Mouse (Mus musculus): ENCODE measurements at regions not wholly inside any gene's neighbourhood (a gene's known extent, or its start where the extent isn't known, plus 50 kb on each side); places are given as distances from the start of the nearest gene placed in this dataset.

DNA sequence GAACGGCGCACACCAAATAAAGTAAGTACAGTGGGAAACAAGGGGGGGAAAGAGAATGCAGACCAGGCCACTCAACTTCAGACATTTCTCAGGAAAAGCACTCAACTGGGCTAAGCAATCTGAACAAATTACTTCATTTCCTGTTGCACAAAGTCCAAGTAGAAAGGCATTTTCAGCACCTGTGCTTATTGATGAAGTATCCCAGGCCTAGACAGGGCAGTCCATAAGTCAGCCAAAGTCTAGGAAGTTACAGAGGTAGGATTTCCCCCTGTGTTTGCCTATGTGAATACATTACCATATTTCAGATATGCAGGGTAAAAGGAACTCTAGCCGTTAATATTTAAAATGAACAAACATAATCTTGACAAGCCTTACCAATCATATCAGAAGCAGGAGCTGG lies 304.3 kb downstream of the Gm11232 start:
- no peak for TF ChIP-seq EP300 (optimal IDR thresholded peaks at IDR 0.05)
- no peak for TF ChIP-seq CTCF (IDR thresholded peaks at IDR 0.05; ENCODE audit: low read depth)
